Mouse (Mus musculus) embryonic facial prominence, embryonic 15.5 days (tissue): ENCODE measurements at regions not wholly inside any gene's neighbourhood (a gene's known extent, or its start where the extent isn't known, plus 50 kb on each side); places are given as distances from the start of the nearest gene placed in this dataset.

Experiments used
- ATAC-seq: fragments of 200-750 bp; cut with Nextera tagmentation; 2 replicates; pipeline ENCODE4 v1.8.0; 2017; ENCODE audit warnings: low read depth, moderate TSS enrichment; ENCODE audit not compliant: insufficient number of reproducible peaks, low FRiP score, low TSS enrichment
- H3K27ac ChIP-seq: fragments of 300-500 bp; sonication (generic); replicated peaks from 2 replicates; pipeline ENCODE4 v1.5.1; 2015; ENCODE audit warnings: mild to moderate bottlenecking, inconsistent platforms
- H3K27me3 ChIP-seq: fragments of 300-500 bp; sonication (generic); 2 replicates; pipeline ENCODE4 v1.6.1; 2015; ENCODE audit warnings: inconsistent platforms
- H3K36me3 ChIP-seq: fragments of 300-500 bp; sonication (generic); 2 replicates; pipeline ENCODE4 v1.6.1; 2015; ENCODE audit warnings: mild to moderate bottlenecking, inconsistent platforms
- H3K4me1 ChIP-seq: fragments of 300-500 bp; sonication (generic); 2 replicates; pipeline ENCODE4 v1.6.1; 2015; ENCODE audit warnings: inconsistent platforms
- H3K4me2 ChIP-seq: fragments of 300-500 bp; sonication (generic); replicated peaks from 2 replicates; pipeline ENCODE4 v1.6.1; 2015; ENCODE audit warnings: mild to moderate bottlenecking, inconsistent platforms
- H3K4me3 ChIP-seq: fragments of 300-500 bp; sonication (generic); replicated peaks from 2 replicates; pipeline ENCODE4 v1.5.1; 2015; ENCODE audit warnings: mild to moderate bottlenecking, inconsistent platforms
- H3K9ac ChIP-seq: fragments of 300-500 bp; sonication (generic); 2 replicates; pipeline ENCODE4 v1.6.1; 2015; ENCODE audit warnings: inconsistent platforms
- H3K9me3 ChIP-seq: fragments of 300-500 bp; sonication (generic); replicated peaks from 2 replicates; pipeline ENCODE4 v1.6.1; 2016; ENCODE audit warnings: inconsistent platforms
- WGBS: fragments of 180-500 bp; shearing (Covaris S2); methylation state at CpG from one replicate; pipeline ENCODE4 v1.1.7; 2015; 5-methylcytosine and 5-hydroxymethylcytosine counted together

GRCm38 (mm10) chr2:10923984-10924383, 247.9 kb upstream of the Prkcq start:
- no peak for ATAC-seq
- H3K4me3 ChIP-seq: no peak overlapping the region
- 71% methylated on average over 4 of the region's 4 CpGs for WGBS
- no peak overlapping the region for H3K4me2 ChIP-seq
- H3K4me1 ChIP-seq: peaks cover 9% of the 10 kb centered on the region; the same call in 1 of the 2 replicates
- H3K36me3 ChIP-seq: no peaks in the 10 kb centered on the region
- H3K9ac ChIP-seq: no peak overlapping the region
- no peaks in the 10 kb centered on the region for H3K9me3 ChIP-seq
- no peak overlapping the region for H3K27ac ChIP-seq
- no peaks in the 10 kb centered on the region for H3K27me3 ChIP-seq

- no peak for ATAC-seq
- no peaks in the 10 kb centered on the region for H3K9me3 ChIP-seq
- H3K4me1 ChIP-seq: peaks cover 9% of the 10 kb centered on the region; the same call in 1 of the 2 replicates
- H3K27ac ChIP-seq: no peak overlapping the region
- H3K4me2 ChIP-seq: no peak overlapping the region
- H3K27me3 ChIP-seq: no peaks in the 10 kb centered on the region
- WGBS: 48% methylated on average over 7 of the region's 7 CpGs
- H3K36me3 ChIP-seq: no peaks in the 10 kb centered on the region
- no peak overlapping the region for H3K4me3 ChIP-seq
- H3K9ac ChIP-seq: no peak overlapping the region
Observed at GRCm38 (mm10) chr2:10925361-10925760, 246.5 kb upstream of the Prkcq start.

GRCm38 (mm10) chr2:10937405-10937804, 234.5 kb upstream of the Prkcq start:
- no peak overlapping the region for H3K9ac ChIP-seq
- no peak overlapping the region for H3K4me3 ChIP-seq
- H3K4me1 ChIP-seq: no peaks in the 10 kb centered on the region
- no peak for ATAC-seq
- no peaks in the 10 kb centered on the region for H3K27me3 ChIP-seq
- WGBS: 41% methylated on average over 1 of the region's 1 CpGs
- no peaks in the 10 kb centered on the region for H3K9me3 ChIP-seq
- H3K27ac ChIP-seq: no peak overlapping the region
- no peaks in the 10 kb centered on the region for H3K36me3 ChIP-seq
- H3K4me2 ChIP-seq: no peak overlapping the region

- Histone ChIP-seq H3K4me2 (no peak overlapping the region), H3K9ac (no peak overlapping the region), H3K4me3 (no peak overlapping the region), H3K36me3 (no peaks in the 10 kb centered on the region), H3K9me3 (no peaks in the 10 kb centered on the region), H3K4me1 (no peaks in the 10 kb centered on the region), H3K27me3 (no peaks in the 10 kb centered on the region), H3K27ac (no peak overlapping the region)
- 44% methylated on average over 7 of the region's 7 CpGs for WGBS
- ATAC-seq: peak; percentile 73
Observed at GRCm38 (mm10) chr2:10965224-10965623, 206.7 kb upstream of the Prkcq start.

GRCm38 (mm10) chr2:10966891-10967290, 205.0 kb upstream of the Prkcq start:
- H3K27ac ChIP-seq: no peak overlapping the region
- no peak overlapping the region for H3K4me2 ChIP-seq
- H3K36me3 ChIP-seq: no peaks in the 10 kb centered on the region
- no peak for ATAC-seq
- no peaks in the 10 kb centered on the region for H3K27me3 ChIP-seq
- H3K9me3 ChIP-seq: no peaks in the 10 kb centered on the region
- WGBS: 72% methylated on average over 2 of the region's 2 CpGs
- H3K4me1 ChIP-seq: no peaks in the 10 kb centered on the region
- no peak overlapping the region for H3K4me3 ChIP-seq
- no peak overlapping the region for H3K9ac ChIP-seq

GRCm38 (mm10) chr2:10969111-10969689, 202.7 kb upstream of the Prkcq start:
- Histone ChIP-seq H3K4me1 (no peaks in the 10 kb centered on the region), H3K9me3 (no peaks in the 10 kb centered on the region), H3K4me2 (no peak overlapping the region), H3K27ac (no peak overlapping the region), H3K9ac (no peak overlapping the region), H3K4me3 (no peak overlapping the region), H3K27me3 (no peaks in the 10 kb centered on the region), H3K36me3 (no peaks in the 10 kb centered on the region)
- no peak for ATAC-seq
- WGBS: 64% methylated on average over 10 of the region's 10 CpGs

- H3K4me3 ChIP-seq: no peak overlapping the region
- H3K27ac ChIP-seq: no peak overlapping the region
- H3K9ac ChIP-seq: no peak overlapping the region
- no peaks in the 10 kb centered on the region for H3K27me3 ChIP-seq
- no peaks in the 10 kb centered on the region for H3K4me1 ChIP-seq
- H3K4me2 ChIP-seq: no peak overlapping the region
- 61% methylated on average over 3 of the region's 3 CpGs for WGBS
- no peak for ATAC-seq
- H3K36me3 ChIP-seq: no peaks in the 10 kb centered on the region
- no peaks in the 10 kb centered on the region for H3K9me3 ChIP-seq
Observed at GRCm38 (mm10) chr2:10972051-10972450, 199.9 kb upstream of the Prkcq start.

- Histone ChIP-seq H3K4me3 (no peak overlapping the region), H3K4me1 (no peaks in the 10 kb centered on the region), H3K4me2 (no peak overlapping the region), H3K9ac (no peak overlapping the region), H3K27ac (no peak overlapping the region), H3K9me3 (no peaks in the 10 kb centered on the region), H3K27me3 (no peaks in the 10 kb centered on the region), H3K36me3 (no peaks in the 10 kb centered on the region)
- WGBS: 64% methylated on average over 5 of the region's 5 CpGs
- ATAC-seq: no peak
Observed at GRCm38 (mm10) chr2:10978772-10979171, 193.1 kb upstream of the Prkcq start.

GRCm38 (mm10) chr2:10986101-10986500, 185.8 kb upstream of the Prkcq start:
- Histone ChIP-seq H3K4me1 (no peaks in the 10 kb centered on the region), H3K4me3 (no peak overlapping the region), H3K36me3 (no peaks in the 10 kb centered on the region), H3K27ac (no peak overlapping the region), H3K9ac (no peak overlapping the region), H3K27me3 (no peaks in the 10 kb centered on the region), H3K9me3 (no peaks in the 10 kb centered on the region), H3K4me2 (no peak overlapping the region)
- 40% methylated on average over 7 of the region's 7 CpGs for WGBS
- ATAC-seq: no peak

GRCm38 (mm10) chr2:10990043-10990728, 181.7 kb upstream of the Prkcq start:
- Histone ChIP-seq H3K27ac (no peak overlapping the region), H3K4me3 (no peak overlapping the region), H3K36me3 (no peaks in the 10 kb centered on the region), H3K9me3 (no peaks in the 10 kb centered on the region), H3K9ac (no peak overlapping the region), H3K27me3 (no peaks in the 10 kb centered on the region), H3K4me1 (no peaks in the 10 kb centered on the region), H3K4me2 (no peak overlapping the region)
- no peak for ATAC-seq
- WGBS: 87% methylated on average over 7 of the region's 7 CpGs

- H3K9ac ChIP-seq: no peak overlapping the region
- H3K27ac ChIP-seq: no peak overlapping the region
- ATAC-seq: no peak
- WGBS: 56% methylated on average over 1 of the region's 1 CpGs
- no peaks in the 10 kb centered on the region for H3K27me3 ChIP-seq
- no peak overlapping the region for H3K4me3 ChIP-seq
- H3K4me1 ChIP-seq: no peaks in the 10 kb centered on the region
- H3K36me3 ChIP-seq: no peaks in the 10 kb centered on the region
- no peaks in the 10 kb centered on the region for H3K9me3 ChIP-seq
- H3K4me2 ChIP-seq: no peak overlapping the region
Observed at GRCm38 (mm10) chr2:10998798-10999197, 173.1 kb upstream of the Prkcq start.

- Histone ChIP-seq H3K9me3 (no peaks in the 10 kb centered on the region), H3K9ac (no peak overlapping the region), H3K4me2 (no peak overlapping the region), H3K4me3 (no peak overlapping the region), H3K27ac (no peak overlapping the region), H3K4me1 (no peaks in the 10 kb centered on the region), H3K36me3 (no peaks in the 10 kb centered on the region), H3K27me3 (no peaks in the 10 kb centered on the region)
- ATAC-seq: 0 out of 2 replicates have a peak, but pooled peaks have one; percentile 24
- WGBS: 49% methylated on average over 1 of the region's 1 CpGs
Observed at GRCm38 (mm10) chr2:10999217-10999618, 172.7 kb upstream of the Prkcq start.
